17 mouse cellular contexts compared by ENCODE assay signal in the genomic region with DNA sequence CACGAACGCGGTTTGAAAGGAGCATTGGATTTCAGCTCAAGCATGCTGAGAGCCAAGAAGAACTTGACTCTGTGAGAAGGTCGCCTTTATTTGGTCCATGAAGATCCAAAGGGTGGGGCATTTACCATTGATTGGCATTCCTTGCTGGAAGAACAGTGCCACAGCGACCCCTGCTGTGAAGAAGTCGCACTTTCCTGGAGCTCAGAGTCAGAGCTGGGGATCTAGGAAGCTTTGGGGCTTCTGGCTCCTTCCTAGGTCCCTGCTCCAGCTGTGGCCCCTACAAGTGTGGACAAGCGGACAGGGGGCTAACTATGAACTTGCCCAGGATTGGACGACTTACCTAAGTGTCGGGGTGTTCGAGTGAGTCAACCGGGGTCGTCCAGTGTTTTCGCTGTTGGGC. TPM values are rescaled to one million over a fixed set of nuclear protein-coding genes. Genes with fewer than 3 reads are reported as not detected.
"Had no signal": no experiment of that assay in that cellular context is flagged by ENCODE, and none has a peak within 500 bp of the region (broad histone marks: within the 10 kb centered on the region; RNA-seq: fewer than 3 reads in every experiment).

No protein-coding gene starts in this region.

RNA-seq across cellular contexts. Expression of a gene that starts 18.9 kb away (rescaled TPM):
- total RNA-seq: layer of hippocampus, adult 8-10 months; layer of hippocampus, postnatal 14 days; left cerebral cortex, postnatal 10 days; left cerebral cortex, postnatal 4 days had no signal
- polyA plus RNA-seq: limb, embryonic 13.5 days; liver, adult 2 months; midbrain, embryonic 16.5 days; myocyte had no signal

RNA-seq across cellular contexts. Expression of a gene that starts 44.1 kb away (rescaled TPM):
- total RNA-seq: layer of hippocampus, adult 8-10 months; layer of hippocampus, postnatal 14 days; left cerebral cortex, adult 18-20 months; left cerebral cortex, postnatal 10 days; left cerebral cortex, postnatal 4 days; liver, adult 2 months had no signal
- polyA plus RNA-seq: kidney, embryonic 15.5 days; large intestine, adult 2 months; limb, embryonic 13.5 days; liver, adult 2 months; liver, embryonic 14.5 days; lung, postnatal 0 days; midbrain, embryonic 16.5 days; myocyte; neural tube, embryonic 13.5 days; small intestine, adult 2 months; stomach, embryonic 16.5 days; thymus, postnatal 0 days had no signal
